Mouse (Mus musculus) embryo, embryonic 11.5 days (tissue): ENCODE data around the gene Skap1.

Experiments used
- DNase-seq: peaks from one replicate; pipeline ENCODE4 v3.0.0-alpha.2; 2012; ENCODE audit warnings: low read depth, low spot score

Skap1 gene

GRCm38 (mm10) chr11:96560229-96560628, 95.8 kb downstream of the Skap1 start:
- DNase-seq = no peak

GRCm38 (mm10) chr11:96564088-96564487, 99.7 kb downstream of the Skap1 start:
- no peak for DNase-seq

GRCm38 (mm10) chr11:96572515-96572914, 108.1 kb downstream of the Skap1 start:
- no peak for DNase-seq

GRCm38 (mm10) chr11:96576491-96577427, 112.4 kb downstream of the Skap1 start:
- DNase-seq = no peak

GRCm38 (mm10) chr11:96578551-96579283, 114.3 kb downstream of the Skap1 start:
- DNase-seq = peak; percentile 57

- peak; percentile 42 for DNase-seq
These were observed 117.4 kb downstream of the Skap1 start for GRCm38 (mm10) chr11:96581604-96582384.

GRCm38 (mm10) chr11:96582595-96582994, 118.2 kb downstream of the Skap1 start:
- no peak for DNase-seq

- DNase-seq = no peak
These were observed 125.4 kb downstream of the Skap1 start for GRCm38 (mm10) chr11:96589828-96590227.

GRCm38 (mm10) chr11:96595890-96596289, 131.5 kb downstream of the Skap1 start:
- no peak for DNase-seq

GRCm38 (mm10) chr11:96596301-96596700, 131.9 kb downstream of the Skap1 start:
- no peak for DNase-seq

GRCm38 (mm10) chr11:96602806-96603205, 138.4 kb downstream of the Skap1 start:
- no peak for DNase-seq

GRCm38 (mm10) chr11:96604306-96604705, 139.9 kb downstream of the Skap1 start:
- no peak for DNase-seq

- no peak for DNase-seq
These were observed 140.5 kb downstream of the Skap1 start for GRCm38 (mm10) chr11:96604751-96605450.

- DNase-seq = no peak
These were observed 141.1 kb downstream of the Skap1 start for GRCm38 (mm10) chr11:96605516-96605915.

GRCm38 (mm10) chr11:96612596-96612995, 148.2 kb downstream of the Skap1 start:
- no peak for DNase-seq

GRCm38 (mm10) chr11:96616792-96617191, 152.4 kb downstream of the Skap1 start:
- no peak for DNase-seq

- no peak for DNase-seq
These were observed 154.5 kb downstream of the Skap1 start for GRCm38 (mm10) chr11:96618789-96619445.

GRCm38 (mm10) chr11:96619576-96619975, 155.2 kb downstream of the Skap1 start:
- no peak for DNase-seq

- DNase-seq = no peak
These were observed 155.6 kb downstream of the Skap1 start for GRCm38 (mm10) chr11:96620006-96620405.

- DNase-seq = no peak
These were observed 156.3 kb downstream of the Skap1 start for GRCm38 (mm10) chr11:96620660-96621059.

- DNase-seq = peak; percentile 72
These were observed 156.8 kb downstream of the Skap1 start for GRCm38 (mm10) chr11:96621167-96621566.
